Mouse (Mus musculus): ENCODE results near the gene E430018J23Rik.
A peak's percentile ranks its signal among the peaks of the same experiment; 100 is the strongest.
"Not testable (repeated sequence)": the region's sequence is repeated elsewhere in the genome, so short reads cannot be mapped to it uniquely, and the experiment has no call there.

The E430018J23Rik gene

GRCm38 (mm10) chr7:127393157-127393943 lies at the start of gene E430018J23Rik:
E430018J23Rik (minus strand) TSS chr7:127393629.
- peak; percentile 100 for DNase-seq (ENCODE audit: low spot score)

- DNase-seq (ENCODE audit: low spot score): peak; percentile 22
Observed at GRCm38 (mm10) chr7:127437724-127438123, 44.3 kb upstream of the E430018J23Rik start.

- no peak for DNase-seq (ENCODE audit: low spot score)
Observed at GRCm38 (mm10) chr7:127435206-127435605, 41.8 kb upstream of the E430018J23Rik start.

GRCm38 (mm10) chr7:127426354-127426753 lies 32.9 kb upstream of the E430018J23Rik start:
- DNase-seq (ENCODE audit: low spot score): no peak

- DNase-seq (ENCODE audit: low spot score): no peak
Observed at GRCm38 (mm10) chr7:127425911-127426310, 32.5 kb upstream of the E430018J23Rik start.

- no peak for DNase-seq (ENCODE audit: low spot score)
Observed at GRCm38 (mm10) chr7:127425291-127425690, 31.9 kb upstream of the E430018J23Rik start.

- DNase-seq (ENCODE audit: low spot score): no peak
Observed at GRCm38 (mm10) chr7:127422247-127422646, 28.8 kb upstream of the E430018J23Rik start.

GRCm38 (mm10) chr7:127421388-127422191 lies 28.2 kb upstream of the E430018J23Rik start, which contains the start of gene Zfp688:
Zfp688 (minus strand) TSS chr7:127422068.
- peak; percentile 94 for DNase-seq (ENCODE audit: low spot score)

- DNase-seq (ENCODE audit: low spot score): no peak
Observed at GRCm38 (mm10) chr7:127411418-127411817, 18.0 kb upstream of the E430018J23Rik start.

GRCm38 (mm10) chr7:127406002-127406987 lies 12.9 kb upstream of the E430018J23Rik start, which contains the start of gene Zfp764:
Zfp764 (minus strand) TSS chr7:127406822.
- DNase-seq (ENCODE audit: low spot score): peak; percentile 94

- not testable (repeated sequence) for DNase-seq (ENCODE audit: low spot score)
Observed at GRCm38 (mm10) chr7:127404101-127404500, 10.7 kb upstream of the E430018J23Rik start.

GRCm38 (mm10) chr7:127402980-127403379 lies 9.6 kb upstream of the E430018J23Rik start:
- no peak for DNase-seq (ENCODE audit: low spot score)

GRCm38 (mm10) chr7:127400355-127400754 lies 6.9 kb upstream of the E430018J23Rik start:
- DNase-seq (ENCODE audit: low spot score): no peak

GRCm38 (mm10) chr7:127393944-127394333 lies 510 bp upstream of the E430018J23Rik start:
- DNase-seq (ENCODE audit: low spot score): no peak

- no peak for DNase-seq (ENCODE audit: low spot score)
Observed at GRCm38 (mm10) chr7:127392251-127392824, 1.1 kb downstream of the E430018J23Rik start.

GRCm38 (mm10) chr7:127391538-127391937 lies 1.9 kb downstream of the E430018J23Rik start:
- DNase-seq (ENCODE audit: low spot score): no peak

- DNase-seq (ENCODE audit: low spot score): no peak
Observed at GRCm38 (mm10) chr7:127390306-127390705, 3.1 kb downstream of the E430018J23Rik start.

GRCm38 (mm10) chr7:127388201-127388600 lies 5.2 kb downstream of the E430018J23Rik start:
- not testable (repeated sequence) for DNase-seq (ENCODE audit: low spot score)

- DNase-seq (ENCODE audit: low spot score): peak; percentile 94
Observed at GRCm38 (mm10) chr7:127386641-127387392, 6.6 kb downstream of the E430018J23Rik start, which contains the start of gene 9130019O22Rik. 9130019O22Rik (minus strand) TSS chr7:127387166.

- not testable (repeated sequence) for DNase-seq (ENCODE audit: low spot score)
Observed at GRCm38 (mm10) chr7:127385560-127385959, 7.9 kb downstream of the E430018J23Rik start.
